Mouse (Mus musculus): ENCODE data around the gene Ergic1.

DNA sequence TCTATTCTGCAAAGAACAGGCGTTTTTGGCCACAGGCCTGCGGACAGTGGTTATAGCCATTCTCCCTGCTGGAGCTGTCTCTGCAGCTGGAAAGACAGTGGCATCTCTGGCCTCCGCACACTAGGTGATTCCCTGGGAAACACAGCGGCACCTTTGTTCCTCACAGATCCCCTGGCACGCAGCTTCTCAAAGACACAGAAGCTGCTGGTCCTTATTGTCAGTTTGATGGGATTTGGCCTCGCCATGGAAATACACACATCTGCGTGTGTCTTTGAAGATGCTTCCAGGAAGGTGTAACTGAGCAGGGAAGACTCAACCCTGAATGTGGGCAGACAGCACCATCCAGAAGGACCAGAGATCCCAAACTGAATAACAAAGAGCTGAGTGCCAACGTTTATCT, 42.0 kb downstream of the Ergic1 start:
- TF ChIP-seq CTCF (IDR thresholded peaks at IDR 0.05; ENCODE audit: insufficient read depth, low read length), result no peak
- no peak for TF ChIP-seq POLR2A (IDR thresholded peaks at IDR 0.05; ENCODE audit: borderline replicate concordance, extremely low read depth, low read depth, low read length)

Measured in lung, adult 2 months (tissue).